Mouse (Mus musculus): ENCODE data around the gene Ctdsp2.

Ctdsp2 gene

GRCm38 (mm10) chr10:126963821-126964220 is 14.7 kb upstream of the Ctdsp2 start:
- no peak for DNase-seq

GRCm38 (mm10) chr10:126971363-126972050 is 7.0 kb upstream of the Ctdsp2 start:
- DNase-seq: no peak

GRCm38 (mm10) chr10:126972051-126972725 is 6.3 kb upstream of the Ctdsp2 start:
- DNase-seq: no peak

- no peak for DNase-seq
Measured at GRCm38 (mm10) chr10:126972988-126973387, 5.5 kb upstream of the Ctdsp2 start.

- no peak for DNase-seq
Measured at GRCm38 (mm10) chr10:126975706-126976105, 2.8 kb upstream of the Ctdsp2 start.

- no peak for DNase-seq
Measured at GRCm38 (mm10) chr10:126977076-126977475, 1.4 kb upstream of the Ctdsp2 start.

- peak; percentile 71 for DNase-seq
Measured at GRCm38 (mm10) chr10:126979121-126979635, 661 bp downstream of the Ctdsp2 start.

GRCm38 (mm10) chr10:126979636-126980151 is 1.2 kb downstream of the Ctdsp2 start:
- DNase-seq: peak; percentile 54

GRCm38 (mm10) chr10:126980221-126980932 is 1.9 kb downstream of the Ctdsp2 start:
- peak; percentile 38 for DNase-seq

- DNase-seq: no peak
Measured at GRCm38 (mm10) chr10:126980933-126981530, 2.5 kb downstream of the Ctdsp2 start.

GRCm38 (mm10) chr10:126981746-126982145 is 3.2 kb downstream of the Ctdsp2 start:
- no peak for DNase-seq

GRCm38 (mm10) chr10:126983193-126983725 is 4.7 kb downstream of the Ctdsp2 start:
- DNase-seq: no peak

GRCm38 (mm10) chr10:126984189-126985004 is 5.9 kb downstream of the Ctdsp2 start:
- peak; percentile 25 for DNase-seq

- no peak for DNase-seq
Measured at GRCm38 (mm10) chr10:126985127-126985526, 6.6 kb downstream of the Ctdsp2 start.

GRCm38 (mm10) chr10:126985579-126985978 is 7.1 kb downstream of the Ctdsp2 start:
- no peak for DNase-seq

GRCm38 (mm10) chr10:126986541-126986961 is 8.0 kb downstream of the Ctdsp2 start:
- no peak for DNase-seq

GRCm38 (mm10) chr10:126987183-126988118 is 8.9 kb downstream of the Ctdsp2 start:
- DNase-seq: no peak

- no peak for DNase-seq
Measured at GRCm38 (mm10) chr10:126988513-126989165, 10.1 kb downstream of the Ctdsp2 start.

GRCm38 (mm10) chr10:126990313-126991056 is 12.0 kb downstream of the Ctdsp2 start:
- DNase-seq: peak; percentile 89

All from thymus, postnatal 14 days (tissue).